Mouse (Mus musculus): Measurements from ENCODE around the gene Ocln. TPM values are rescaled to one million over a fixed set of nuclear protein-coding genes. Genes with fewer than 3 reads are reported as not detected.

Gene Ocln
- polyA plus RNA-seq (2012): 0.11 TPM in 1 of 2 replicates, not detected in the other

GRCm38 (mm10) chr13:100552369-100553041, at the start of gene Ocln:
Gene Ocln, minus strand, starts transcription at chr13:100552718.

GRCm38 (mm10) chr13:100492061-100492787, 60.3 kb downstream of the Ocln start, which contains the start of gene Gtf2h2:
Gene Gtf2h2, minus strand, starts transcription at chr13:100492579.

GRCm38 (mm10) chr13:100452415-100453127, 99.9 kb downstream of the Ocln start, which contains the start of gene Naip1:
Gene Naip1, minus strand, starts transcription at chr13:100452869.

Other genes starting within 250 kb of the Ocln start
- 0.80 and 0.85 TPM in 2 replicates for gene Naip6, start 235.0 kb downstream of the Ocln start, polyA plus RNA-seq (2012)
- gene Naip1, start 99.8 kb downstream of the Ocln start, polyA plus RNA-seq (2012): 0.02 TPM in 1 of 2 replicates, not detected in the other
- gene Gtf2h2, start 60.1 kb downstream of the Ocln start, polyA plus RNA-seq (2012): 25.0 and 29.8 TPM in 2 replicates
- 0.33 and 0.56 TPM in 2 replicates for gene Marveld2, start 64.3 kb upstream of the Ocln start, polyA plus RNA-seq (2012)
- gene Ak6, start 98.3 kb upstream of the Ocln start, polyA plus RNA-seq (2012): 52.9 and 56.8 TPM in 2 replicates
- 8.6 and 9.1 TPM in 2 replicates for gene Rad17, start 98.3 kb upstream of the Ocln start, polyA plus RNA-seq (2012)
- gene Taf9, start 98.9 kb upstream of the Ocln start, polyA plus RNA-seq (2012): 20.1 and 27.7 TPM in 2 replicates
- 3.4 and 3.7 TPM in 2 replicates for gene Ccdc125, start 117.0 kb upstream of the Ocln start, polyA plus RNA-seq (2012)
- 9.2 and 9.8 TPM in 2 replicates for gene Cdk7, start 178.2 kb upstream of the Ocln start, polyA plus RNA-seq (2012)
- 88.9 and 94.7 TPM in 2 replicates for gene Mrps36, start 191.9 kb upstream of the Ocln start, polyA plus RNA-seq (2012)
- 22.1 and 22.7 TPM in 2 replicates for gene Cenph, start 223.2 kb upstream of the Ocln start, polyA plus RNA-seq (2012)
- gene Ccnb1, start 233.9 kb upstream of the Ocln start, polyA plus RNA-seq (2012): 1.7 and 2.6 TPM in 2 replicates